Mouse (Mus musculus): ENCODE data around the gene Ces1a. TPM values are rescaled to one million over a fixed set of nuclear protein-coding genes. Genes with fewer than 3 reads are reported as not detected.

The Ces1a gene
- polyA plus RNA-seq, 1 experiment from 2014 or later, result not detected

DNA sequence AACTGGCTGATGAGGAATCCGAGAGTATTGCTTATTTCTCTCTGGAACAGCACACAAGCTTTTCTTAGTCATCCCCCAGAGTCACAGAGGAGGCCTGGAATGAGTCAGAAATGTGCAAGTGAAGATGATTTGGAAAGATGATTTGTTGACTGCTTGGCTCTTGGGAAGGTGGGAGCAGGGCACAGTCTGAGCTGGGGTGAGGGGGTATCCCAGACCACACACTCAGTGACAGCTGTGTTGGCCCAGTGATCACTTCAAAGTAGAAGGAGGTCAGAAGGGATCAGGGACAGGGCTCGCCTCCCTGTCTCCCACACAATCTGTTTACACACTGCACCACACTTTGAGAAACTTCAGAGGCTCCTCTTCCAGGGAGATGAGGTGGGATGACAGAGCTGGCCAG, 63.6 kb downstream of the Ces1a start:
- Histone ChIP-seq H3K9ac (no peak overlapping the region), H3K4me3 (no peak overlapping the region), H3K4me2 (no peak overlapping the region), H3K27ac (replicated peaks) (no peak overlapping the region), H3K27me3 (replicated peaks) (no peaks in the 10 kb centered on the region), H3K36me3 (no peaks in the 10 kb centered on the region), H3K9me3 (no peaks in the 10 kb centered on the region), H3K4me1 (no peaks in the 10 kb centered on the region)
- WGBS, result 58% methylated on average over 2 of the region's 2 CpGs
- ATAC-seq (ENCODE audit: extremely low read depth, insufficient number of reproducible peaks, low FRiP score, low TSS enrichment), result no peak

DNA sequence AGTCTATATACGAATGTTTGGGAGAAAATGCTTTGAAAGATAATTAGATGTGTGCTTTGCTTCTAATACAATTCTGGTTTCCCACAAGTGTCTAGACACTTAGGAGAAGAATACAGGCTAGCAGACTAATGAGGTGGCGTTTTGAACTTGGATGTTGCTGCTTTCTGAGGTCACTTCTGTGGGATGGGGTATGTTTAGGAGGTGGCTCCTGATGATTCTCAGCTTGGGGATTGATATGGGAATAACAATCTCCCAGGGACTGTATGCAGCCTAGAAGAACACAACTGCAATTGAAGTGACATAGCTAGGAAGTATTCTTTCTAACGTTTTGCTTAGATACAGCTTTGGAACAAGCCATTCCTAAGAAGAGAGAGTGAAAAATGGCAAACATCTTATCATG, 65.5 kb downstream of the Ces1a start:
- WGBS, result 62% methylated on average over 3 of the region's 3 CpGs
- H3K4me3 ChIP-seq, result no peak overlapping the region
- no peaks in the 10 kb centered on the region for H3K36me3 ChIP-seq
- no peak overlapping the region for H3K27ac ChIP-seq (replicated peaks)
- no peak overlapping the region for H3K4me2 ChIP-seq
- H3K9me3 ChIP-seq, result no peaks in the 10 kb centered on the region
- H3K9ac ChIP-seq, result no peak overlapping the region
- no peaks in the 10 kb centered on the region for H3K27me3 ChIP-seq (replicated peaks)
- no peaks in the 10 kb centered on the region for H3K4me1 ChIP-seq
- no peak for ATAC-seq (ENCODE audit: extremely low read depth, insufficient number of reproducible peaks, low FRiP score, low TSS enrichment)

DNA sequence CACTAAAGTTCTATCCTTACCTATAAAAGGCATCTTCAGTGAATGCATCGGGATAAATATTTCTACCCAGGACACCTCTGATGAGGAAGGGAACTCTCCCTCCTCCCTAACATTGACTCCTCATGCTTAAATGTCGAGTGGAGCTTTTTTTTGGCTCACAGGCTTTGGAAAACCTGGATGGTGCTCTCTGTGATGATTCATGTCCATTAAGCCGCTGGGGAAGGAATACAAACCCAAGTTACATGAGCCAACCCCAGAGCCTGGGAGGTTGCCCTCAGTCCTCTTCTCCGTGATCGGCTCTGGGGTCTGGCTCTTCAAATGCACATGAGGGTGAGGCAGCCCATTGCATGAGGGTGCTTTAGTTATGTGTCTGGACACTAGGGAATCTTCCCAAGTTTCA, 71.3 kb downstream of the Ces1a start:
- H3K9ac ChIP-seq, result no peak overlapping the region
- ATAC-seq (ENCODE audit: extremely low read depth, insufficient number of reproducible peaks, low FRiP score, low TSS enrichment), result no peak
- no peaks in the 10 kb centered on the region for H3K9me3 ChIP-seq
- H3K4me1 ChIP-seq, result peaks cover 11% of the 10 kb centered on the region; the same call in 1 of the 2 replicates
- WGBS, result 72% methylated on average over 5 of the region's 5 CpGs
- no peak overlapping the region for H3K4me3 ChIP-seq
- no peak overlapping the region for H3K27ac ChIP-seq (replicated peaks)
- no peak overlapping the region for H3K4me2 ChIP-seq
- no peaks in the 10 kb centered on the region for H3K27me3 ChIP-seq (replicated peaks)
- no peaks in the 10 kb centered on the region for H3K36me3 ChIP-seq

DNA sequence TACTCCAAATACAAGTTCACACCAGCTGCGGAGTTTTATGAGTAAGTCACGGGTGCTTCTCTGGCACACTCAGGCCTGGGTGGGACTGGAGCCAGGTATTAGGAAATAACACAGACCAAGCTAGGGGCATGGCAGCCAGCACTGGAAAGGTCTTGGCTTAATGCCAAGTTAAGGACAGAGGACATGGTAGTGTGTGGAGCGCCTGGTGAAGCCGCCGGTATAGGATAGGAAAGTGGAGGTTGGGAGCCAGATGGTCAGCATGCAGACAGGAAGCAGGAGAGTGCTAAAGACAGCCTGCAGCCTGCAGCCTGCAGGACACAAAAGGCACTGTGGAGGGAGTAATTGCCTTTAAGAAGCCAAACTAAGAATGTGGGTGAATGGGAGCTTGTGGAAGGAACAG, 75.0 kb downstream of the Ces1a start:
- 45% methylated on average over 5 of the region's 5 CpGs for WGBS
- Histone ChIP-seq H3K9me3 (no peaks in the 10 kb centered on the region), H3K4me2 (no peak overlapping the region)

More for the DNA sequence above, 75.0 kb downstream of the Ces1a start:
- ATAC-seq (ENCODE audit: extremely low read depth, insufficient number of reproducible peaks, low FRiP score, low TSS enrichment), result peak; percentile 47; the same call in 1 of the 2 replicates
- Histone ChIP-seq H3K4me3 (no peak overlapping the region), H3K9ac (no peak overlapping the region), H3K27me3 (replicated peaks) (no peaks in the 10 kb centered on the region), H3K36me3 (no peaks in the 10 kb centered on the region), H3K27ac (replicated peaks) (no peak overlapping the region), H3K4me1 (peaks cover 11% of the 10 kb centered on the region; the same call in 1 of the 2 replicates)

Other genes with a start within 250 kb of the Ces1a start
- 109 and 112 TPM in 2 replicates for gene Mmp2, start 220.9 kb downstream of the Ces1a start, polyA plus RNA-seq (2015; fragmentation: Nextera tagmentation; extraction: Ambion mirVana)
- 3.5 and 3.9 TPM in 2 replicates for gene Lpcat2, start 192.9 kb downstream of the Ces1a start, polyA plus RNA-seq (2015; fragmentation: Nextera tagmentation; extraction: Ambion mirVana)
- 0.29 TPM in 1 of 2 replicates, not detected in the other for gene Capns2, start 146.8 kb downstream of the Ces1a start, polyA plus RNA-seq (2015; fragmentation: Nextera tagmentation; extraction: Ambion mirVana)
- gene Slc6a2, start 88.1 kb downstream of the Ces1a start, polyA plus RNA-seq (2015; fragmentation: Nextera tagmentation; extraction: Ambion mirVana), result 0.04 TPM in 1 of 2 replicates, not detected in the other
- gene Ces1b, start 31.8 kb upstream of the Ces1a start, polyA plus RNA-seq (2015; fragmentation: Nextera tagmentation; extraction: Ambion mirVana), result not detected in 2 replicates
- not detected in 2 replicates for gene Ces1c, start 83.1 kb upstream of the Ces1a start, polyA plus RNA-seq (2015; fragmentation: Nextera tagmentation; extraction: Ambion mirVana)
- 0.78 and 1.6 TPM in 2 replicates for gene Ces1d, start 149.6 kb upstream of the Ces1a start, polyA plus RNA-seq (2015; fragmentation: Nextera tagmentation; extraction: Ambion mirVana)
- 0.24 TPM in 1 of 2 replicates, not detected in the other for gene Ces1e, start 181.4 kb upstream of the Ces1a start, polyA plus RNA-seq (2015; fragmentation: Nextera tagmentation; extraction: Ambion mirVana)
- gene Ces1f, start 231.6 kb upstream of the Ces1a start, polyA plus RNA-seq (2015; fragmentation: Nextera tagmentation; extraction: Ambion mirVana), result 0.36 TPM in 1 of 2 replicates, not detected in the other